Mouse (Mus musculus) bone marrow macrophage, adult 2 months (primary cell): ENCODE measurements at regions not wholly inside any gene's neighbourhood (a gene's known extent, or its start where the extent isn't known, plus 50 kb on each side); places are given as distances from the start of the nearest gene placed in this dataset.

Experiments
- CTCF ChIP-seq: IDR thresholded peaks from 2 replicates; pipeline ENCODE4 v1.5.1; 2012; ENCODE audit warnings: low read depth, mild to moderate bottlenecking, low read length, moderate library complexity
- POLR2A ChIP-seq: IDR thresholded peaks from 2 replicates; pipeline ENCODE4 v1.6.1; 2012; ENCODE audit warnings: mild to moderate bottlenecking, low read depth, low read length, borderline replicate concordance

DNA sequence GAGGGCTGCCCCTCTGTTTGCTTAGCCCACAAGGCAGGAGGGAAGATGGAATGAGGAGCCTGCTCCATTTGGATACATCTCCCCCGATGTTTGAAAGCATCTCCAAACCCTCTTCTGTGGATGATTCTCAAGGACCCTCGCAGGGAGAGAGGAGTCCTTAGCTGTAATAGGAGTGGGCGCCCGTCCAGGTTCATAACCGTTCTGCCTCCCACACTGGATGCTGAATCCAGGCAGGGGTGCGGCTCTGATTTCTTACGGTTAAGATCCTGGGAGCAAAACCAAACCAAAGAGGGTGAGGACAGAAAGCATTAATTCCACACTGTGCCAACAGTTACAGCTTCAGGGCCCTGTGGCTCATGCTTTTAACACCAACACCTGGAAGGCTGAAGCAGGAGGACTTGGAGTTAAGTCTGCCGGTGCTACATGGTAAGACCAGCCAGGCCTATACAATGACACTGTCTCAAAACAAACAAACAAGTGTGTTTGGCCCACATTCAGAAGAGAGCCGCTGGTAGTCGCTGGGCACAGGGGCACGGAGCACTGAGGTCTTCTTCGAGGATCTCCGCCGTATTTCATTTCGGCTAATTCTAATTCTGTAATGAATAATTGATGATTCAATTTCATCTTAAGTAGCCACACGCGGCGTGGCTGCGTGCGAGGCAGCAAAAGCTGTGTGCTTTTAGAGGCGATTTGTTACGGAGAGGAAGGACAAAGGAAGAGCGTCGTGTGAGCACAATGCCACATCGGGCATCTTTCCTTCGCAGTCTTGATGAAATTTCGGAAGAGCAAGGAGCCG, 233.8 kb downstream of the Sipa1l2 start:
- TF ChIP-seq POLR2A (no peak), CTCF (no peak)
